Mouse (Mus musculus) stomach, embryonic 15.5 days (tissue): ENCODE measurements around the gene Mfap2. TPM values are rescaled to one million over a fixed set of nuclear protein-coding genes. Genes with fewer than 3 reads are reported as not detected.

Experiments
- ATAC-seq: fragments of 200-750 bp; cut with Nextera tagmentation; 2 replicates; pipeline ENCODE4 v1.8.0; 2017; ENCODE audit warnings: low read depth, moderate number of reproducible peaks, moderate TSS enrichment; ENCODE audit not compliant: insufficient read depth, low FRiP score
- H3K27ac ChIP-seq: fragments of 300-500 bp; sonication (generic); 2 replicates; pipeline ENCODE4 v1.5.1; 2015; ENCODE audit warnings: mild to moderate bottlenecking, inconsistent platforms
- H3K27me3 ChIP-seq: fragments of 300-500 bp; sonication (generic); replicated peaks from 2 replicates; pipeline ENCODE4 v1.6.1; 2015; ENCODE audit warnings: inconsistent platforms
- H3K36me3 ChIP-seq: fragments of 300-500 bp; sonication (generic); 2 replicates; pipeline ENCODE4 v1.6.1; 2015; ENCODE audit warnings: inconsistent platforms
- H3K4me1 ChIP-seq: fragments of 300-500 bp; sonication (generic); 2 replicates; pipeline ENCODE4 v1.6.1; 2015; ENCODE audit warnings: inconsistent platforms
- H3K4me2 ChIP-seq: fragments of 300-500 bp; sonication (generic); 2 replicates; pipeline ENCODE4 v1.6.1; 2015; ENCODE audit warnings: mild to moderate bottlenecking, inconsistent platforms
- H3K4me3 ChIP-seq: fragments of 300-500 bp; sonication (generic); replicated peaks from 2 replicates; pipeline ENCODE4 v1.5.1; 2015; ENCODE audit warnings: inconsistent platforms
- H3K9ac ChIP-seq: fragments of 300-500 bp; sonication (generic); 2 replicates; pipeline ENCODE4 v1.6.1; 2015; ENCODE audit warnings: inconsistent platforms
- H3K9me3 ChIP-seq: fragments of 300-500 bp; sonication (generic); 2 replicates; pipeline ENCODE4 v1.6.1; 2016; ENCODE audit warnings: inconsistent platforms
- WGBS: fragments of 180-500 bp; shearing (Covaris S2); methylation state at CpG from one replicate; pipeline ENCODE4 v1.1.7; 2015; 5-methylcytosine and 5-hydroxymethylcytosine counted together
- polyA plus RNA-seq: library from polyadenylated mRNA; unstranded; fragments of >200 nt; fragmentation: Nextera tagmentation; extraction: Ambion mirVana; gene quantifications from 2 replicates; pipeline ENCODE4 v1.2.1, GENCODE M21; 2015

The Mfap2 gene
- polyA plus RNA-seq, 1 experiment from 2014 or later: 436 TPM

DNA sequence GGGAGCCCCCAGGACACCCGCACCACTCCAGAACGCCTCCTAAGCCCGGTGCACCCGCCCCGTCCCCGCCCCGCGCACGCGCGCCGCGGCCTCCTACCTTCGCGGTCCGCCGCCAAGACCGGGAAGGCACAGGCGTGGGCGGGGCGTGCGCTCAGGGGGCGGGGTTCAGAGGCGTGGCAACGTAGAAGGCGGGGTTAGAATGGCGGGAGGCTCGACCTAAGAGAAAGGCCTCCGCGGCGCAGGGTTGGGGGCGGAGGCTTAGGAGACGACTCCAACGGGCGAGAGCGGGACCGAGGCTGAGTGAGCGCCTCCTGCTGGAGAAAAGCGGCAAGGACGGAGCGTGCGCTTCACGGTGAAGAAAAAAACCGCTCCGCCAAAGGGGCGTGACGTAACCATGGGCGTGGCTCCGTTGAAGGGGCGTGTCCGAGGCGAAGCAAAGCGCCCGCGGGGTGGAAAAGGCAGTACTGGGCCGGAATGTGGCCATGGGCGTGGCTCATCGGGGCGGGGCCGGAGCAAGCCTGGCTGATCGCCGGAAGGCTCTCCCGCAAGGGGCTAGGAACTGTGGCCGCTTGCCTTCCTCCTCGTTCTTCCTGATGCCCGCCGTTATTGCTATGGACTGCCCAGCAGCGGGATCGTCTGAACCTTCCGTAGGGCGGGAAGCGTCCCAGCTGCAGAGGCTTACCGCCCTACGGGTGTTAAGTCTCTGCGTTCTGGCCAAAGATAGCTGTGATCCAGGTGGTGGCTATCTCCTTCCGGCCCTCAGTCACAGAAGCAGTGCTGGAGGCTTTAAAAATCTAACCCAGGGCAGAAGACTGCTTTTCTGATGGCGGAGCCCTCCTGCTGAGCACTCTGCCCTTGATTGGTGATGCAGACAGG is 50.4 kb downstream of the Mfap2 start, which contains the start of gene Crocc:
TSS of gene Crocc (minus strand) at position 125 of the 876 bp plus-strand sequence.
- H3K4me2 ChIP-seq: peak within 1 kb of the TSS; percentile 61
- WGBS: under 1% methylated on average over 75 of the region's 77 CpGs
- H3K9ac ChIP-seq: peak within 1 kb of the TSS; percentile 78
- H3K4me3 ChIP-seq: peak within 1 kb of the TSS; percentile 69
- H3K4me1 ChIP-seq: peaks cover 14% of the 10 kb centered on the region; the same call in 1 of the 2 replicates
- H3K9me3 ChIP-seq: no peaks in the 10 kb centered on the region
- H3K27me3 ChIP-seq: no peaks in the 10 kb centered on the region
- peak; percentile 95 for ATAC-seq
- H3K36me3 ChIP-seq: 0 out of 2 replicates have a peak, but pooled peaks cover 2% of the 10 kb centered on the region
- H3K27ac ChIP-seq: peak within 1 kb of the TSS; percentile 94

DNA sequence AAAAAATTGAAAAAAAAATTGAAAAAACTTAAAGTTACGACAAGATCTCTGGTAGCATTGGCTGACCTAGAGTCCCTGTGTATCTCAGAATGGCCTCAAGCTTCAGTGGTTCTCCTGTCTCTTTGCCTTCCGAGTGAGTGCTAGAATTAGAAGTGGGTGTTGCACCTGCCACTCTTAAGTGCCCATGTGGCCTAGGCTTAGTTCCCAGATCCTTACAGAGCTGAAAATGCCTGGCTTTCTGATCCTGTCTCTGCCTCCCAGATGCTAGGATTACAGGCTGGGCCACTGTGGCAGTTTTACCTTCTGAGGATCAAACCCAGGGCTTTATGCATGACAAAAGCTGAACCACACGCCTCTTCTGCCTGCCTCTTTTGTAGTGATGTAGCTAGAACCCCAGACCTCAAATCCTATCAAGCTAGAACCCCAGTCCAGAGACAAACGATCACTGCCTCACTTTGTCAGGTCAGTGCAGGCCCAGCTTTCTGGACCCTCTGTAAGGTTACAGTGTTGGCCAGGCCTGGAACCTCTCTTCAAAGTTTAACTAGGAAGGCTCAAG is 54.0 kb downstream of the Mfap2 start:
- Histone ChIP-seq H3K9me3 (no peaks in the 10 kb centered on the region), H3K36me3 (peaks cover 34% of the 10 kb centered on the region), H3K9ac (no peak overlapping the region), H3K4me2 (no peak overlapping the region), H3K27ac (no peak overlapping the region), H3K27me3 (no peaks in the 10 kb centered on the region), H3K4me1 (peaks cover 17% of the 10 kb centered on the region), H3K4me3 (no peak overlapping the region)
- 83% methylated on average over 4 of the region's 4 CpGs for WGBS
- no peak for ATAC-seq

DNA sequence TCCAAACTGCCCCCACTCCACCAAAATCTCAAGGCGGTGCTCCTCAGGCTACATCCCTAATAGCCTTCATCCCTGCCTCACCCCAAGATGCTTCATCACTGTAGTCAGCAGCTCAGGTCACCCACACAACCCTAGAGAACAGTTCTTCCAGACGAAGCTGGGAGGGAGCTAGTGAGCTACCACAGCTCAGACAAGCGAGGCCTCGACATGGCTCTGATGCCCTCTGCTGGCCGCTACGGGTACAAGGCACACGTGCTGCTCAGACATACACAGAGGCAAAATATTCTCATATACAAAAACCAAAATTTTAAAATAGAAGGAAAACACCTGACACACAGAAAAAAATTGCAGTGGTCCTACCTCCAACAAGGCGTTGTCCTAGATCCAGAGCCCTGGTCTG is 54.9 kb downstream of the Mfap2 start:
- Histone ChIP-seq H3K4me3 (no peak overlapping the region), H3K9ac (no peak overlapping the region), H3K4me1 (peaks cover 8% of the 10 kb centered on the region), H3K27me3 (no peaks in the 10 kb centered on the region), H3K4me2 (no peak overlapping the region), H3K27ac (no peak overlapping the region; the same call in 1 of the 2 replicates), H3K9me3 (no peaks in the 10 kb centered on the region), H3K36me3 (peaks cover 43% of the 10 kb centered on the region)
- 7% methylated on average over 8 of the region's 8 CpGs for WGBS
- no peak for ATAC-seq

Other genes with a start within 250 kb of the Mfap2 start
- gene Padi4, start 236.2 kb upstream of the Mfap2 start, polyA plus RNA-seq: 1.7 and 2.8 TPM in 2 replicates
- gene Padi3, start 199.8 kb upstream of the Mfap2 start, polyA plus RNA-seq: 0.09 and 0.18 TPM in 2 replicates
- gene Padi1, start 164.6 kb upstream of the Mfap2 start, polyA plus RNA-seq: 0.19 and 0.23 TPM in 2 replicates
- gene Padi2, start 104.1 kb upstream of the Mfap2 start, polyA plus RNA-seq: 2.7 and 3.0 TPM in 2 replicates
- 419 and 423 TPM in 2 replicates for gene Sdhb, start 49.2 kb upstream of the Mfap2 start, polyA plus RNA-seq
- gene Atp13a2, start 23.5 kb upstream of the Mfap2 start, polyA plus RNA-seq: 42.7 and 45.9 TPM in 2 replicates
- 4.2 and 5.9 TPM in 2 replicates for gene Crocc, start 50.1 kb downstream of the Mfap2 start, polyA plus RNA-seq
- 81.4 and 82.0 TPM in 2 replicates for gene Necap2, start 67.9 kb downstream of the Mfap2 start, polyA plus RNA-seq
- 0.05 and 0.15 TPM in 2 replicates for gene Spata21, start 77.9 kb downstream of the Mfap2 start, polyA plus RNA-seq
- gene Szrd1, start 129.4 kb downstream of the Mfap2 start, polyA plus RNA-seq: 34.5 and 44.3 TPM in 2 replicates
- gene Fbxo42, start 137.5 kb downstream of the Mfap2 start, polyA plus RNA-seq: 21.3 and 21.4 TPM in 2 replicates
- gene Rsg1, start 203.5 kb downstream of the Mfap2 start, polyA plus RNA-seq: 5.8 TPM in 2 replicates
- gene Arhgef19, start 229.1 kb downstream of the Mfap2 start, polyA plus RNA-seq: 20.9 and 24.3 TPM in 2 replicates